Mouse (Mus musculus) cerebellum, adult 8-10 months (tissue): ENCODE results near the gene Olfr1028.

Experiments used
- DNase-seq: peaks from one replicate; pipeline ENCODE4 v3.0.0; 2022

Olfr1028 gene

GRCm38 (mm10) chr2:85950137-85950536 is at the start of gene Olfr1028:
Gene Olfr1028, plus strand, starts transcription at chr2:85950437.
- no peak for DNase-seq

GRCm38 (mm10) chr2:85904952-85905351 is 45.3 kb upstream of the Olfr1028 start, which contains the start of gene Olfr1024:
Gene Olfr1024, minus strand, starts transcription at chr2:85905052.
- no peak for DNase-seq

GRCm38 (mm10) chr2:85913197-85913596 is 37.0 kb upstream of the Olfr1028 start:
- no peak for DNase-seq

GRCm38 (mm10) chr2:85914893-85915292 is 35.3 kb upstream of the Olfr1028 start, which contains the start of gene Olfr1025-ps1:
Gene Olfr1025-ps1, plus strand, starts transcription at chr2:85915193.
- no peak for DNase-seq

- DNase-seq, result no peak
Observed at GRCm38 (mm10) chr2:85921258-85921657, 29.0 kb upstream of the Olfr1028 start, which contains the start of gene Olfr1026. Gene Olfr1026, plus strand, starts transcription at chr2:85921558.

- DNase-seq, result no peak
Observed at GRCm38 (mm10) chr2:85973595-85973994, 23.4 kb downstream of the Olfr1028 start, which contains the start of gene Olfr1029. Gene Olfr1029, plus strand, starts transcription at chr2:85973895.

- DNase-seq, result no peak
Observed at GRCm38 (mm10) chr2:85978976-85979375, 28.7 kb downstream of the Olfr1028 start, which contains the start of gene Olfr1030. Gene Olfr1030, plus strand, starts transcription at chr2:85979276.

- no peak for DNase-seq
Observed at GRCm38 (mm10) chr2:85990004-85990403, 39.8 kb downstream of the Olfr1028 start, which contains the start of gene Olfr1031. Gene Olfr1031, plus strand, starts transcription at chr2:85990304.
